Mouse (Mus musculus) adrenal gland, postnatal 14 days (tissue): ENCODE measurements around the gene Vmn1r55. TPM values are rescaled to one million over a fixed set of nuclear protein-coding genes. Genes with fewer than 3 reads are reported as not detected.
"Not testable (repeated sequence)": the region's sequence is repeated elsewhere in the genome, so short reads cannot be mapped to it uniquely, and the experiment has no call there.

Experiments used
- DNase-seq: peaks from one replicate; pipeline ENCODE4 v3.0.0; 2021; ENCODE audit warnings: mixed read lengths
- microRNA-seq, 2 experiments: library from miRNA; unstranded; fragments of <30 nt; microRNA quantifications; one replicate each; pipeline ENCODE4 v1.2.0; 2021
- total RNA-seq: library from RNA; stranded (reverse); gene quantifications from 2 replicates; pipeline ENCODE4 v1.2.3, GENCODE M21; 2021

Gene Vmn1r55
- total RNA-seq, 1 experiment from 2014 or later, result not detected

DNA sequence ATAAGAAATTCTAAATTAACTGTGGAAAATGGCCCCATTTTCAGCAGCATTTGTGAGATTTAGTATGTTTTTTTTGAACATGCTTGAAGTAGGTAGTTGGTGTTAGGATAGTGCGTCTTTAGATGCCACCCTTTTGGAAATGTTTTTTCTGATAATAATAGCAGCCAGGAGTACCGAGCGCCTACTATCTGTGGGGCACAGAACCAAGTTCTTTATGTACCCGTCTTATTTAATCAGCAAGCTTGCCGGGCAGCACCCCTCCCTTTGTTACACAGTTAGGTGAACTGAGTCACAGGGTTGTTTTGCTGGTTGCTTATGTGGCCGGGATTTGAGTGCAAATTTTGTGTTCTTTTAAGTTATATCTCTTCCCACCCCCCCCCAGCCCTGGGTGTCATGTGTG lies 68.2 kb downstream of the Vmn1r55 start:
- DNase-seq, result no peak

DNA sequence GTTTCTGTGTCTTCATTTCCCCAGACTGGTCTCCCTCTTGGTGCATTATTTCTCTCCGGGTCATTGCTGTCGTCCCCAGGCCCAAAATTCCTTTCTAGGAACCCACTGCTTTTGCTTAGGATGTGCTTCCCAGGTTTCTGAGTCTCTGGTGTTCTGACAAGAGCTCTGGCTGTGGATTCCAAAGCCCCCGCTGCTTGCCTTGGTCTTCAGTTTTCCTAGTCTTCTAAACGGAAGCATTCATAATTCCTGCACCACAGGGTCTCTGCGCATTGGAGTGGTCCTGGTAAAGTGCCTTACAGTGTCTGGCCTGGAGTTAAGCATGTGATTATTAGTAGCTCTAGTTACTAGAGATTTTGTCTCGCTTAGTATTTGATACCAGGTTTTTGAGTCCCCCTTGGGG lies 68.7 kb downstream of the Vmn1r55 start:
- DNase-seq, result no peak

- peak; percentile 98 for DNase-seq
Observed at GRCm38 (mm10) chr7:5080010-5080751, 69.3 kb downstream of the Vmn1r55 start, which contains the start of gene Epn1. Epn1 (plus strand) TSS chr7:5080235.

DNA sequence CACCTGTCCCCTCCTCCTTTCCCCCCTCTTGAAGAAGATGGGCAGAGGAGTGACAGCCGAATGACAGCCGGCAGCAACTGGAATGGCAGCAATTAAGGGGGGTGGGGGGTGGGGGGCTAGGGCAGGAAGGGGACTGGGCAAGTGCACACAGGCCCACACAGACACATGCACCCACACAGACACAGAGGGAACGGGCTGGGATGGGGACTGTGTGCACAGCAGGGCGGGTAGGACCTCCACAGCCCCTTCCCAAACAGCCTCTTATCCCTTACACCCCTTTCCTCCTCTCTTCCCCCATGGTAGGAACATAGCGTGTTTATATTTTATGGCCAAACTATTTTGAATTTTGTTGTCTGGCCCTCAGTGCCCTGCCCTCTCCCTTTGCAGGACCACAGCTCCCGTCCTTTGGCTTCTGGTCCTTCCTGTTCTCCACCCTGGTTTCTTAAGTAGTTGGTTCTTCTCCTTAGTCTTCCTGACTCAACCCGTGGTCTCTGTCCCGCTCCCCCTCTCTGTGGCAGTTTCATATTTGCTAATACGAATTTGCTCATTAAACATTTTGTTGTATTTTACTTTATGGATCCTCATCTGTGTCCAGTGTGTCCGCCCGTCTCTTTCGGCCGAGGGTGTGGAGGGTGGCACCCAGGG lies 70.0 kb downstream of the Vmn1r55 start:
- DNase-seq, result not testable (repeated sequence)

Small RNAs within 50 kb of the gene (microRNA-seq; reads per million reads assigned to microRNA genes)
- 0 reads per million in 2 experiments for gene Gm26217

Other genes starting within 250 kb of the Vmn1r55 start
- 0.26 TPM in 1 of 2 replicates, not detected in the other for gene Gm36210, start 243.2 kb downstream of the Vmn1r55 start, total RNA-seq
- 13.7 and 16.2 TPM in 2 replicates for gene Zfp628, start 234.5 kb downstream of the Vmn1r55 start, total RNA-seq
- gene Nat14, start 227.6 kb downstream of the Vmn1r55 start, total RNA-seq, result 6.6 and 8.1 TPM in 2 replicates
- 3.9 and 5.0 TPM in 2 replicates for gene Ssc5d, start 223.9 kb downstream of the Vmn1r55 start, total RNA-seq
- 0.63 TPM in 1 of 2 replicates, not detected in the other for gene Sbk2, start 185.3 kb downstream of the Vmn1r55 start, total RNA-seq
- 0.37 and 0.64 TPM in 2 replicates for gene Sbk3, start 178.5 kb downstream of the Vmn1r55 start, total RNA-seq
- gene Zfp579, start 153.5 kb downstream of the Vmn1r55 start, total RNA-seq, result 17.8 and 20.5 TPM in 2 replicates
- gene Zfp524, start 135.3 kb downstream of the Vmn1r55 start, total RNA-seq, result 11.7 and 12.9 TPM in 2 replicates
- 22.7 and 25.8 TPM in 2 replicates for gene Fiz1, start 135.0 kb downstream of the Vmn1r55 start, total RNA-seq
- gene Gm44973, start 134.2 kb downstream of the Vmn1r55 start, total RNA-seq, result not detected in 2 replicates
- 25.3 and 30.5 TPM in 2 replicates for gene Zfp865, start 129.3 kb downstream of the Vmn1r55 start, total RNA-seq
- gene Ccdc106, start 129.1 kb downstream of the Vmn1r55 start, total RNA-seq, result 1.3 and 2.7 TPM in 2 replicates
- not detected in 2 replicates for gene 4632433K11Rik, start 115.6 kb downstream of the Vmn1r55 start, total RNA-seq
- 4.7 and 5.5 TPM in 2 replicates for gene Zfp784, start 111.2 kb downstream of the Vmn1r55 start, total RNA-seq
- 10.0 and 12.9 TPM in 2 replicates for gene Zfp580, start 98.1 kb downstream of the Vmn1r55 start, total RNA-seq
- 166 and 184 TPM in 2 replicates for gene U2af2, start 87.5 kb downstream of the Vmn1r55 start, total RNA-seq
- 145 and 155 TPM in 2 replicates for gene Epn1, start 69.4 kb downstream of the Vmn1r55 start, total RNA-seq
- gene Rfpl4, start 32.7 kb downstream of the Vmn1r55 start, total RNA-seq, result not detected in 2 replicates
- gene Rasl2-9, start 23.7 kb downstream of the Vmn1r55 start, total RNA-seq, result 1.7 and 2.1 TPM in 2 replicates
- not detected in 2 replicates for gene Vmn1r56, start 47.1 kb upstream of the Vmn1r55 start, total RNA-seq
- not detected in 2 replicates for gene Vmn1r57, start 68.8 kb upstream of the Vmn1r55 start, total RNA-seq
- not detected in 2 replicates for gene Gm5065, start 200.9 kb upstream of the Vmn1r55 start, total RNA-seq
- not detected in 2 replicates for gene Nlrp2, start 201.4 kb upstream of the Vmn1r55 start, total RNA-seq